Mouse (Mus musculus) limb, embryonic 11.5 days (tissue): ENCODE measurements at regions not wholly inside any gene's neighbourhood (a gene's known extent, or its start where the extent isn't known, plus 50 kb on each side); places are given as distances from the start of the nearest gene placed in this dataset.
"Not testable (repeated sequence)": the region's sequence is repeated elsewhere in the genome, so short reads cannot be mapped to it uniquely, and the experiment has no call there.

Experiments
- ATAC-seq: fragments of 200-750 bp; cut with Nextera tagmentation; 2 replicates; pipeline ENCODE4 v1.8.0; 2017; ENCODE audit warnings: low read depth; ENCODE audit not compliant: insufficient number of reproducible peaks, low FRiP score, low TSS enrichment
- DNase-seq: peaks from one replicate; pipeline ENCODE4 v3.0.0-alpha.2; 2015; ENCODE audit warnings: low spot score
- H3K27ac ChIP-seq: fragments of 300-500 bp; sonication (generic); replicated peaks from 2 replicates; pipeline ENCODE4 v1.5.1; 2014; ENCODE audit warnings: low read depth, mild to moderate bottlenecking, low read length
- H3K27me3 ChIP-seq: fragments of 300-500 bp; sonication (generic); 2 replicates; pipeline ENCODE4 v1.6.1; 2014; ENCODE audit warnings: mild to moderate bottlenecking, low read length, mixed read lengths; ENCODE audit not compliant: control insufficient read depth, insufficient read depth
- H3K36me3 ChIP-seq: fragments of 300-500 bp; sonication (generic); 2 replicates; pipeline ENCODE4 v1.6.1; 2014; ENCODE audit warnings: mild to moderate bottlenecking, low read length, moderate library complexity, mixed read lengths; ENCODE audit not compliant: control insufficient read depth, insufficient read depth
- H3K4me1 ChIP-seq: fragments of 300-500 bp; sonication (generic); 2 replicates; pipeline ENCODE4 v1.6.1; 2014; ENCODE audit warnings: low read length, mixed read lengths; ENCODE audit not compliant: control insufficient read depth, insufficient read depth
- H3K4me2 ChIP-seq: fragments of 300-500 bp; sonication (generic); 2 replicates; pipeline ENCODE4 v1.6.1; 2014; ENCODE audit warnings: low read depth, mild to moderate bottlenecking, moderate library complexity; ENCODE audit not compliant: severe bottlenecking
- H3K4me3 ChIP-seq: fragments of 300-500 bp; sonication (generic); 2 replicates; pipeline ENCODE4 v1.5.1; 2014; ENCODE audit warnings: low read depth, low read length
- H3K9ac ChIP-seq: fragments of 300-500 bp; sonication (generic); 2 replicates; pipeline ENCODE4 v1.6.1; 2014; ENCODE audit warnings: mild to moderate bottlenecking, low read length
- H3K9me3 ChIP-seq: fragments of 300-500 bp; sonication (generic); 2 replicates; pipeline ENCODE4 v1.6.1; 2016; ENCODE audit warnings: low read length; ENCODE audit not compliant: control insufficient read depth
- WGBS: fragments of 180-500 bp; shearing (Covaris S2); extraction: QIAGEN DNeasy Blood & Tissue Kit; methylation state at CpG from one replicate; pipeline ENCODE4 v1.1.7; 2014; 5-methylcytosine and 5-hydroxymethylcytosine counted together

DNA sequence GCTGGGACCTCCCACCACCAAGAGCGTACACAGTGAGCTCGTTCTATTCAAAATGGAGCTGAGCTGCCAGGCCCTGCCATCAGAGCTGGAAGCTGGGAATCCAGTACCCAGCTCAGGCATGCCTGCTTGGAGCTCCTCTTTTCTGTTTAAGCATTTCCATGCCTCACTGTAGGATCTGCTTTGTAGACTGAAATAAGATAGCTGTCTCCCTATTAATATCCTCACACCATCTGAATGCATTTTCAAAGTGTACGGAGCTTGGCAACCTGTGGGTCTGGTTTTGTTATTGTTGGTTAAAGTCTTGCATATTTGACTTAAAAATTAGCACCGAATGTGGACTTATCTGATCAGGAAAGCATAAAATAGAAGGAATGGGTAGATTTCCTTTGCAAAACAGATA is 177.9 kb upstream of the Six2 start:
- Histone ChIP-seq H3K27ac (no peak overlapping the region), H3K9ac (no peak overlapping the region), H3K4me3 (no peak overlapping the region), H3K9me3 (no peaks in the 10 kb centered on the region), H3K27me3 (no peaks in the 10 kb centered on the region), H3K4me1 (peaks cover 28% of the 10 kb centered on the region), H3K4me2 (no peak overlapping the region), H3K36me3 (no peaks in the 10 kb centered on the region)
- ATAC-seq (no peak), DNase-seq (no peak)
- WGBS, result 89% methylated on average over 4 of the region's 4 CpGs

DNA sequence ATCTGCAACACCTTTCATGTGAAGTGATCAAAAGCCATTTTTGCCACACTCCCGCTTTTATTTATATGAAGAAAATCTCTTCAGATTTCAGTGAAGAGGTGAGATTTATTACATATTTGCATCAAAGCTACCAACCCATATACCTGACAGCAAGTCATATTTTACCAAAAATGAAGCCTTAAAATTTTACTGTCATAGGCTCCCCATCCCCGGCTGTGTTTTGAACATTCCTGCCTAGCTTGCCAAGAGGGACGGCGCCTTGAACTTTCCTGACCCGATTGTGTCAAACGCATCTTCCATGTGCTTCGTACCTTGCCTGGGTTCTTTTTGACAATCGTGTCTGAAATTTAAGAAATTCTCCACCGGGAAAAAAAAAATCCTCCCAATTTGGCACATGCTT is 173.3 kb upstream of the Six2 start:
- Histone ChIP-seq H3K27me3 (no peaks in the 10 kb centered on the region), H3K4me1 (peaks cover 9% of the 10 kb centered on the region; the same call in 1 of the 2 replicates), H3K4me3 (no peak overlapping the region), H3K36me3 (no peaks in the 10 kb centered on the region), H3K9ac (no peak overlapping the region), H3K4me2 (no peak overlapping the region), H3K27ac (no peak overlapping the region), H3K9me3 (no peaks in the 10 kb centered on the region)
- 68% methylated on average over 9 of the region's 9 CpGs for WGBS
- no peak for ATAC-seq
- no peak for DNase-seq

DNA sequence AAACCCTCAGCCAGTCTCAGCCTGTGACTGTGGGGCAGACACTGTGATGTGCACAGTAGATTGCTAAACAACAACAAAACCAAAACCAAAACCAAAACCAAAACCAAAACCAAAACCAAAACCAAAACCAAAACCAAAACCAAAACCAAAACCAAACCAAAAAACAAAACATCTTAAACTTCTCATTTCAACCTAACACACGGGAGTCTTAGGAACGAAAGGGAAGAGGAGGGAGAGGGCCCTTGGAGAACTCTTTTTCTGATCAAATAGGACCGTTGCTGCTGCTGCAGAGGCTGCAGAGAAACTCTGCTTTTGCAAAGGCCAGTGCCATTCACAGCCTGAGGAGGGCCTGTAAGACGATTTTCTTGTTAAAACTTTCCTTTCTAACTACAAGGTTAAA is 172.7 kb upstream of the Six2 start:
- Histone ChIP-seq H3K9ac (no peak overlapping the region), H3K4me2 (no peak overlapping the region), H3K27ac (no peak overlapping the region), H3K27me3 (no peaks in the 10 kb centered on the region), H3K36me3 (no peaks in the 10 kb centered on the region), H3K4me1 (peaks cover 9% of the 10 kb centered on the region; the same call in 1 of the 2 replicates), H3K4me3 (no peak overlapping the region), H3K9me3 (no peaks in the 10 kb centered on the region)
- 57% methylated on average over 4 of the region's 4 CpGs for WGBS
- ATAC-seq, result no peak
- no peak for DNase-seq

DNA sequence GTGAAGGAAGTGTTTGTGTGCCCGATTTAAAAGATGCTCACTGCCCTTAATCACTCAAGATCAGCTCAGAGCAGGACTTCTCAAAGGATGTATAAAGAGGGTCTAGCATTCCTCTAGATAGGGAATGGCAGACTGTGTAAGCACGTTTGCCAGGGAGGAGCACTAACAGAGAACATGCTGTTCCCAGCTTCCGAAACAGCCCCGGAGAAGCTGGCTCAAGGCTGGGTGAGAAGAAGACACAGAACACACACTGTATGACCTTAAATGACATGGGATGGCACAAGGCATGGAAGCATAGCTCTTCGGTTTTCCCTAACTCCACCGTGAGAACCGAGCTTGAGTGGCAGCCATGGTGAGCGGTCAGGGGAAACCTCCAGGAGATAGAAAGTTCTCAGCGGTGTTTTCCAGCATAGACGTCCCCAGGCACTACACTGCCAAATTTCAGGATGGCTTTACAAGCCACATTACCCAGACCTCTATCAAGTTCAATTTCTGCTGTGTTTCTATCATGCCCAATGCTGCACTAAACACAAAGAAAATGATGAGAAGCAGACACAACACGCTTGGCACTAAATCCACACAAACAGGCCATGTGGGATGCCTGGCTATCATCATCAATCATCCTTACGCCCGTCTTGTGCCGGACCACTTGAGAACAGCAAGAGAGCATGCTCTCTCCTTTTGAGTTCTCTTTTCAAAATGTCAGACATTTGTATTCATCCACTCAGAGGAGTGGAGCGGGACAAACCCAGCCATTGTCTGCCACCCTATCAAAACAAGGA is 172.0 kb upstream of the Six2 start:
- Histone ChIP-seq H3K9me3 (no peaks in the 10 kb centered on the region), H3K4me2 (no peak overlapping the region), H3K9ac (no peak overlapping the region), H3K36me3 (no peaks in the 10 kb centered on the region), H3K27me3 (no peaks in the 10 kb centered on the region), H3K4me1 (peaks cover 9% of the 10 kb centered on the region; the same call in 1 of the 2 replicates), H3K4me3 (no peak overlapping the region), H3K27ac (no peak overlapping the region)
- DNase-seq (no peak), ATAC-seq (no peak)
- 75% methylated on average over 15 of the region's 15 CpGs for WGBS

DNA sequence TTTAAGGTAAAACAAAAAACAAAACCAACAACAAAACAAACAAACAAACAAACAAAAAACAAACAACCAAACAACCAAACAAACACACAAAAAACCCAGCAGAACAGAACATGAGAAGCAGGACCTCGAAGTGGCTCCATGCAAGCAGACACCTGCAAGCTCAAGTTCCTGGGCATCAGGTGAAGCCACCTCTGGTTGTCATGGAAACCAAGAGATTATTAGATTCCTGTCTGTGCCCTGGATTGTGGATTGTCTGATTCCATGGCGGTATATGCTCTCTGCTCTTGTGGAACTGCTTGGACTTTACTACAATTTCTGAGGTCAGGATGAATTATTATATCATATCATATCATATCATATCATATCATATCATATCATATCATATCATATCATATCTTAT is 170.4 kb upstream of the Six2 start:
- no peak for DNase-seq
- Histone ChIP-seq H3K27me3 (no peaks in the 10 kb centered on the region), H3K9ac (no peak overlapping the region), H3K4me2 (no peak overlapping the region; the same call in 1 of the 2 replicates), H3K36me3 (no peaks in the 10 kb centered on the region), H3K27ac (no peak overlapping the region), H3K9me3 (no peaks in the 10 kb centered on the region), H3K4me1 (peaks cover 9% of the 10 kb centered on the region; the same call in 1 of the 2 replicates), H3K4me3 (no peak overlapping the region)
- ATAC-seq, result no peak
- WGBS, result 85% methylated on average over 2 of the region's 2 CpGs

- H3K4me3 ChIP-seq, result no peak overlapping the region
- 41% methylated on average over 22 of the region's 22 CpGs for WGBS
- H3K4me2 ChIP-seq, result no peak overlapping the region; the same call in 1 of the 2 replicates
- no peak overlapping the region for H3K9ac ChIP-seq
- H3K27me3 ChIP-seq, result no peaks in the 10 kb centered on the region
- DNase-seq (no peak), ATAC-seq (no peak)
- H3K9me3 ChIP-seq, result no peaks in the 10 kb centered on the region
- H3K4me1 ChIP-seq, result peaks cover 9% of the 10 kb centered on the region; the same call in 1 of the 2 replicates
- H3K36me3 ChIP-seq, result no peaks in the 10 kb centered on the region
- H3K27ac ChIP-seq, result no peak overlapping the region
Observed at GRCm38 (mm10) chr17:85857705-85858472, 169.8 kb upstream of the Six2 start.

DNA sequence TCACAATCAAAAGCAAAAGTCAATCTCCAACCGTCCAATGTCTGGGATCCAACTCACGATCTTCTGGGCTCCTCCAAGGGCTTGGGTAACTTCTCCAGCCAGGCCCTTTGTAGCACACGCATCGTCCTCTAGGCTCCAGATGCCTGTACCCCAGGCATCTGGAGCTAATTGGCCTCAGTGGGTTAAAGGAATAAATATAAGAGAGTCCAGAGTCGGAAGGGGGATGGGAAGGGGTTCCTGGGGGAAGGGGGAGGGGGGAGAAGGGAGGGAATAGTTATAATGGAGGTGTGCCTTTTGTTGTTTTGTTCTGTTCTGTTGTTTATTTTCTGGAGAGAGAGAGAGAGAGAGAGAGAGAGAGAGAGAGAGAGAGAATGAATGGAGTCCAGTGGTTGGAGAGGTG is 168.8 kb upstream of the Six2 start:
- 2% methylated on average over 3 of the region's 5 CpGs for WGBS
- not testable (repeated sequence) for ATAC-seq, H3K27me3 ChIP-seq, H3K4me1 ChIP-seq, H3K27ac ChIP-seq, H3K4me2 ChIP-seq, H3K9ac ChIP-seq, H3K36me3 ChIP-seq, H3K9me3 ChIP-seq, H3K4me3 ChIP-seq
- DNase-seq, result peak; percentile 47

- H3K4me1 ChIP-seq, result peaks cover 3% of the 10 kb centered on the region; the same call in 1 of the 2 replicates
- ATAC-seq, result no peak
- H3K4me3 ChIP-seq, result no peak overlapping the region
- no peaks in the 10 kb centered on the region for H3K36me3 ChIP-seq
- WGBS, result 80% methylated on average over 5 of the region's 5 CpGs
- no peak for DNase-seq
- no peak overlapping the region for H3K4me2 ChIP-seq
- no peaks in the 10 kb centered on the region; the same call in 1 of the 2 replicates for H3K9me3 ChIP-seq
- H3K9ac ChIP-seq, result no peak overlapping the region
- no peaks in the 10 kb centered on the region for H3K27me3 ChIP-seq
- H3K27ac ChIP-seq, result no peak overlapping the region
Observed at GRCm38 (mm10) chr17:85853156-85853555, 165.1 kb upstream of the Six2 start.
